Mouse (Mus musculus): ENCODE measurements around the gene Dlgap4. TPM values are rescaled to one million over a fixed set of nuclear protein-coding genes. Genes with fewer than 3 reads are reported as not detected.

Dlgap4 gene
- polyA plus RNA-seq, 1 experiment from 2014 or later, result 66.4 TPM

- H3K4me2 ChIP-seq (ENCODE audit: low read depth, low read length), result no peak overlapping the region
- H3K36me3 ChIP-seq (ENCODE audit: control insufficient read depth, insufficient read depth, low read length), result no peaks in the 10 kb centered on the region
- no peaks in the 10 kb centered on the region for H3K27me3 ChIP-seq (ENCODE audit: control insufficient read depth, insufficient read depth, low read depth, low read length)
- WGBS, result 61% methylated on average over 8 of the region's 8 CpGs
- no peaks in the 10 kb centered on the region for H3K4me1 ChIP-seq (replicated peaks; ENCODE audit: control insufficient read depth, insufficient read depth, low read length)
- no peak overlapping the region for H3K27ac ChIP-seq (ENCODE audit: low read length)
- no peak overlapping the region for H3K4me3 ChIP-seq (ENCODE audit: low read length)
- H3K9me3 ChIP-seq (ENCODE audit: control insufficient read depth, low read length), result no peaks in the 10 kb centered on the region
- H3K9ac ChIP-seq (ENCODE audit: low read length), result no peak overlapping the region
- ATAC-seq (ENCODE audit: low read depth), result no peak
These were observed 60.6 kb downstream of the Dlgap4 start for GRCm38 (mm10) chr2:156673881-156674669.

- H3K9ac ChIP-seq (ENCODE audit: low read length), result no peak overlapping the region
- H3K9me3 ChIP-seq (ENCODE audit: control insufficient read depth, low read length), result no peaks in the 10 kb centered on the region
- H3K27ac ChIP-seq (ENCODE audit: low read length), result no peak overlapping the region
- no peak overlapping the region for H3K4me2 ChIP-seq (ENCODE audit: low read depth, low read length)
- no peak for ATAC-seq (ENCODE audit: low read depth)
- no peaks in the 10 kb centered on the region for H3K27me3 ChIP-seq (ENCODE audit: control insufficient read depth, insufficient read depth, low read depth, low read length)
- H3K4me1 ChIP-seq (replicated peaks; ENCODE audit: control insufficient read depth, insufficient read depth, low read length), result no peaks in the 10 kb centered on the region
- no peaks in the 10 kb centered on the region for H3K36me3 ChIP-seq (ENCODE audit: control insufficient read depth, insufficient read depth, low read length)
- H3K4me3 ChIP-seq (ENCODE audit: low read length), result no peak overlapping the region
- WGBS, result 3% methylated on average over 6 of the region's 6 CpGs
These were observed 63.4 kb downstream of the Dlgap4 start for GRCm38 (mm10) chr2:156676885-156677284.

- 0 out of 2 replicates have a peak, but pooled peaks cover 2% of the 10 kb centered on the region for H3K4me1 ChIP-seq (replicated peaks; ENCODE audit: control insufficient read depth, insufficient read depth, low read length)
- no peaks in the 10 kb centered on the region for H3K36me3 ChIP-seq (ENCODE audit: control insufficient read depth, insufficient read depth, low read length)
- 82% methylated on average over 4 of the region's 4 CpGs for whole genome bisulfite sequencing
- no peak overlapping the region for H3K9ac ChIP-seq (ENCODE audit: low read length)
- no peak overlapping the region for H3K4me2 ChIP-seq (ENCODE audit: low read depth, low read length)
- no peak overlapping the region for H3K4me3 ChIP-seq (ENCODE audit: low read length)
- no peak overlapping the region for H3K27ac ChIP-seq (ENCODE audit: low read length)
- no peaks in the 10 kb centered on the region for H3K27me3 ChIP-seq (ENCODE audit: control insufficient read depth, insufficient read depth, low read depth, low read length)
- no peak for ATAC-seq (ENCODE audit: low read depth)
- no peaks in the 10 kb centered on the region for H3K9me3 ChIP-seq (ENCODE audit: control insufficient read depth, low read length)
These were observed 64.6 kb downstream of the Dlgap4 start for GRCm38 (mm10) chr2:156678112-156678511.

- WGBS, result 36% methylated on average over 12 of the region's 12 CpGs
- Histone ChIP-seq H3K4me3 (ENCODE audit: low read length) (no peak overlapping the region), H3K27ac (ENCODE audit: low read length) (no peak overlapping the region), H3K4me2 (ENCODE audit: low read depth, low read length) (no peak overlapping the region), H3K4me1 (replicated peaks; ENCODE audit: control insufficient read depth, insufficient read depth, low read length) (0 out of 2 replicates have a peak, but pooled peaks cover 3% of the 10 kb centered on the region), H3K27me3 (ENCODE audit: control insufficient read depth, insufficient read depth, low read depth, low read length) (no peaks in the 10 kb centered on the region), H3K9ac (ENCODE audit: low read length) (no peak overlapping the region), H3K36me3 (ENCODE audit: control insufficient read depth, insufficient read depth, low read length) (no peaks in the 10 kb centered on the region), H3K9me3 (ENCODE audit: control insufficient read depth, low read length) (no peaks in the 10 kb centered on the region)
- ATAC-seq (ENCODE audit: low read depth), result peak; percentile 43
These were observed 69.5 kb downstream of the Dlgap4 start for GRCm38 (mm10) chr2:156682965-156683364.

- no peak for ATAC-seq (ENCODE audit: low read depth)
- H3K9me3 ChIP-seq (ENCODE audit: control insufficient read depth, low read length), result no peaks in the 10 kb centered on the region
- H3K36me3 ChIP-seq (ENCODE audit: control insufficient read depth, insufficient read depth, low read length), result no peaks in the 10 kb centered on the region
- no peak overlapping the region for H3K27ac ChIP-seq (ENCODE audit: low read length)
- H3K9ac ChIP-seq (ENCODE audit: low read length), result no peak overlapping the region
- no peak overlapping the region for H3K4me2 ChIP-seq (ENCODE audit: low read depth, low read length)
- H3K27me3 ChIP-seq (ENCODE audit: control insufficient read depth, insufficient read depth, low read depth, low read length), result no peaks in the 10 kb centered on the region
- H3K4me1 ChIP-seq (replicated peaks; ENCODE audit: control insufficient read depth, insufficient read depth, low read length), result 0 out of 2 replicates have a peak, but pooled peaks cover 3% of the 10 kb centered on the region
- 61% methylated on average over 14 of the region's 14 CpGs for whole genome bisulfite sequencing
- no peak overlapping the region for H3K4me3 ChIP-seq (ENCODE audit: low read length)
These were observed 72.5 kb downstream of the Dlgap4 start for GRCm38 (mm10) chr2:156685999-156686398.

GRCm38 (mm10) chr2:156686754-156687153 lies 73.2 kb downstream of the Dlgap4 start:
- H3K9ac ChIP-seq (ENCODE audit: low read length), result no peak overlapping the region
- ATAC-seq (ENCODE audit: low read depth), result no peak

GRCm38 (mm10) chr2:156688604-156689003 lies 75.1 kb downstream of the Dlgap4 start:
- 13% methylated on average over 14 of the region's 14 CpGs for WGBS
- no peak overlapping the region for H3K4me2 ChIP-seq (ENCODE audit: low read depth, low read length)
- H3K4me1 ChIP-seq (replicated peaks; ENCODE audit: control insufficient read depth, insufficient read depth, low read length), result no peaks in the 10 kb centered on the region
- H3K27ac ChIP-seq (ENCODE audit: low read length), result no peak overlapping the region
- ATAC-seq (ENCODE audit: low read depth), result no peak
- no peaks in the 10 kb centered on the region for H3K9me3 ChIP-seq (ENCODE audit: control insufficient read depth, low read length)
- H3K9ac ChIP-seq (ENCODE audit: low read length), result no peak overlapping the region
- H3K36me3 ChIP-seq (ENCODE audit: control insufficient read depth, insufficient read depth, low read length), result no peaks in the 10 kb centered on the region
- no peak overlapping the region for H3K4me3 ChIP-seq (ENCODE audit: low read length)
- H3K27me3 ChIP-seq (ENCODE audit: control insufficient read depth, insufficient read depth, low read depth, low read length), result no peaks in the 10 kb centered on the region

More at GRCm38 (mm10) chr2:156686754-156687153, 73.2 kb downstream of the Dlgap4 start:
- 67% methylated on average over 4 of the region's 4 CpGs for WGBS
- Histone ChIP-seq H3K4me2 (ENCODE audit: low read depth, low read length) (no peak overlapping the region), H3K9me3 (ENCODE audit: control insufficient read depth, low read length) (no peaks in the 10 kb centered on the region), H3K27me3 (ENCODE audit: control insufficient read depth, insufficient read depth, low read depth, low read length) (no peaks in the 10 kb centered on the region), H3K4me3 (ENCODE audit: low read length) (no peak overlapping the region), H3K4me1 (replicated peaks; ENCODE audit: control insufficient read depth, insufficient read depth, low read length) (0 out of 2 replicates have a peak, but pooled peaks cover 3% of the 10 kb centered on the region), H3K36me3 (ENCODE audit: control insufficient read depth, insufficient read depth, low read length) (no peaks in the 10 kb centered on the region), H3K27ac (ENCODE audit: low read length) (no peak overlapping the region)

- no peaks in the 10 kb centered on the region for H3K4me1 ChIP-seq (replicated peaks; ENCODE audit: control insufficient read depth, insufficient read depth, low read length)
- no peaks in the 10 kb centered on the region for H3K27me3 ChIP-seq (ENCODE audit: control insufficient read depth, insufficient read depth, low read depth, low read length)
- no peak overlapping the region for H3K9ac ChIP-seq (ENCODE audit: low read length)
- H3K27ac ChIP-seq (ENCODE audit: low read length), result no peak overlapping the region
- no peaks in the 10 kb centered on the region for H3K36me3 ChIP-seq (ENCODE audit: control insufficient read depth, insufficient read depth, low read length)
- WGBS, result 21% methylated on average over 2 of the region's 2 CpGs
- ATAC-seq (ENCODE audit: low read depth), result no peak
- H3K9me3 ChIP-seq (ENCODE audit: control insufficient read depth, low read length), result no peaks in the 10 kb centered on the region
- H3K4me2 ChIP-seq (ENCODE audit: low read depth, low read length), result no peak overlapping the region
- H3K4me3 ChIP-seq (ENCODE audit: low read length), result no peak overlapping the region
These were observed 77.3 kb downstream of the Dlgap4 start for GRCm38 (mm10) chr2:156690833-156691232.

- Histone ChIP-seq H3K27me3 (ENCODE audit: control insufficient read depth, insufficient read depth, low read depth, low read length) (no peaks in the 10 kb centered on the region), H3K9me3 (ENCODE audit: control insufficient read depth, low read length) (no peaks in the 10 kb centered on the region), H3K27ac (ENCODE audit: low read length) (no peak overlapping the region), H3K9ac (ENCODE audit: low read length) (no peak overlapping the region), H3K36me3 (ENCODE audit: control insufficient read depth, insufficient read depth, low read length) (no peaks in the 10 kb centered on the region), H3K4me3 (ENCODE audit: low read length) (no peak overlapping the region), H3K4me2 (ENCODE audit: low read depth, low read length) (no peak overlapping the region), H3K4me1 (replicated peaks; ENCODE audit: control insufficient read depth, insufficient read depth, low read length) (no peaks in the 10 kb centered on the region)
- no peak for ATAC-seq (ENCODE audit: low read depth)
- 61% methylated on average over 9 of the region's 9 CpGs for WGBS
These were observed 78.2 kb downstream of the Dlgap4 start for GRCm38 (mm10) chr2:156691746-156692145.
